Mouse (Mus musculus): ENCODE measurements around the gene Dbndd2. TPM values are rescaled to one million over a fixed set of nuclear protein-coding genes. Genes with fewer than 3 reads are reported as not detected.

Dbndd2 gene
- total and polyA plus RNA-seq, 2 experiments from 2014 or later, result 16.9 to 22.3 TPM

GRCm38 (mm10) chr2:164457942-164458341 lies 28.0 kb upstream of the Dbndd2 start:
- H3K36me3 ChIP-seq (replicated peaks; ENCODE audit: control insufficient read depth, insufficient read depth, low read length), result 0 out of 2 replicates have a peak, but pooled peaks cover 5% of the 10 kb centered on the region
- ATAC-seq (ENCODE audit: insufficient read depth, low read depth), result no peak
- no peak overlapping the region for H3K9ac ChIP-seq (replicated peaks; ENCODE audit: low read depth, low read length)
- TF ChIP-seq CTCF (IDR thresholded peaks at IDR 0.05; ENCODE audit: low read depth), result no peak
- no peak for TF ChIP-seq EP300 (IDR thresholded peaks at IDR 0.05; ENCODE audit: low read depth)
- H3K9me3 ChIP-seq (replicated peaks; ENCODE audit: control insufficient read depth, low read length), result no peaks in the 10 kb centered on the region
- H3K27ac ChIP-seq (ENCODE audit: low read depth), result no peak overlapping the region
- H3K4me3 ChIP-seq (ENCODE audit: low read depth, low read length), result no peak overlapping the region
- H3K27me3 ChIP-seq (ENCODE audit: control insufficient read depth, insufficient read depth, low read length), result no peaks in the 10 kb centered on the region
- 43% methylated on average over 7 of the region's 7 CpGs for WGBS
- H3K4me1 ChIP-seq (ENCODE audit: control insufficient read depth, insufficient read depth), result peaks cover 40% of the 10 kb centered on the region
- no peak for DNase-seq (ENCODE audit: low spot score)
- no peak overlapping the region for H3K4me2 ChIP-seq (ENCODE audit: low read depth, low read length)

GRCm38 (mm10) chr2:164458535-164458934 lies 27.4 kb upstream of the Dbndd2 start:
- Histone ChIP-seq H3K9ac (replicated peaks; ENCODE audit: low read depth, low read length) (no peak overlapping the region), H3K27ac (ENCODE audit: low read depth) (no peak overlapping the region), H3K9me3 (replicated peaks; ENCODE audit: control insufficient read depth, low read length) (no peaks in the 10 kb centered on the region), H3K4me1 (ENCODE audit: control insufficient read depth, insufficient read depth) (peaks cover 40% of the 10 kb centered on the region), H3K4me2 (ENCODE audit: low read depth, low read length) (no peak overlapping the region), H3K36me3 (replicated peaks; ENCODE audit: control insufficient read depth, insufficient read depth, low read length) (peaks cover 7% of the 10 kb centered on the region; the same call in 1 of the 2 replicates), H3K4me3 (ENCODE audit: low read depth, low read length) (no peak overlapping the region), H3K27me3 (ENCODE audit: control insufficient read depth, insufficient read depth, low read length) (no peaks in the 10 kb centered on the region)
- WGBS, result 79% methylated on average over 8 of the region's 8 CpGs
- DNase-seq (ENCODE audit: low spot score) (no peak), ATAC-seq (ENCODE audit: insufficient read depth, low read depth) (no peak)
- TF ChIP-seq EP300 (IDR thresholded peaks at IDR 0.05; ENCODE audit: low read depth) (no peak), CTCF (IDR thresholded peaks at IDR 0.05; ENCODE audit: low read depth) (no peak)

GRCm38 (mm10) chr2:164460745-164461551 lies 25.0 kb upstream of the Dbndd2 start, which contains the start of gene Gm20458:
TSS of gene Gm20458 (plus strand) at chr2:164460967.
- H3K27ac ChIP-seq (ENCODE audit: low read depth), result peak within 1 kb of the TSS; percentile 51
- TF ChIP-seq CTCF (IDR thresholded peaks at IDR 0.05; ENCODE audit: low read depth), result peak; percentile 87
- peak; percentile 72; the same call in 1 of the 2 replicates for TF ChIP-seq EP300 (IDR thresholded peaks at IDR 0.05; ENCODE audit: low read depth)
- no peaks in the 10 kb centered on the region for H3K9me3 ChIP-seq (replicated peaks; ENCODE audit: control insufficient read depth, low read length)
- WGBS, result under 1% methylated on average over 68 of the region's 79 CpGs
- peak; percentile 98 for DNase-seq (ENCODE audit: low spot score)
- peaks cover 20% of the 10 kb centered on the region for H3K4me1 ChIP-seq (ENCODE audit: control insufficient read depth, insufficient read depth)
- peak; percentile 99 for ATAC-seq (ENCODE audit: insufficient read depth, low read depth)
- H3K27me3 ChIP-seq (ENCODE audit: control insufficient read depth, insufficient read depth, low read length), result no peaks in the 10 kb centered on the region
- peak within 1 kb of the TSS; percentile 66 for H3K4me3 ChIP-seq (ENCODE audit: low read depth, low read length)
- peak within 1 kb of the TSS; percentile 82 for H3K4me2 ChIP-seq (ENCODE audit: low read depth, low read length)
- H3K9ac ChIP-seq (replicated peaks; ENCODE audit: low read depth, low read length), result peak within 1 kb of the TSS; percentile 80
- peaks cover 26% of the 10 kb centered on the region for H3K36me3 ChIP-seq (replicated peaks; ENCODE audit: control insufficient read depth, insufficient read depth, low read length)

- peaks cover 39% of the 10 kb centered on the region for H3K36me3 ChIP-seq (replicated peaks; ENCODE audit: control insufficient read depth, insufficient read depth, low read length)
- ATAC-seq (ENCODE audit: insufficient read depth, low read depth) (no peak), DNase-seq (ENCODE audit: low spot score) (no peak)
- H3K27ac ChIP-seq (ENCODE audit: low read depth), result no peak overlapping the region
- H3K4me2 ChIP-seq (ENCODE audit: low read depth, low read length), result no peak overlapping the region
- peaks cover 9% of the 10 kb centered on the region; the same call in 1 of the 2 replicates for H3K4me1 ChIP-seq (ENCODE audit: control insufficient read depth, insufficient read depth)
- TF ChIP-seq CTCF (IDR thresholded peaks at IDR 0.05; ENCODE audit: low read depth) (no peak), EP300 (IDR thresholded peaks at IDR 0.05; ENCODE audit: low read depth) (no peak)
- no peaks in the 10 kb centered on the region for H3K9me3 ChIP-seq (replicated peaks; ENCODE audit: control insufficient read depth, low read length)
- no peaks in the 10 kb centered on the region for H3K27me3 ChIP-seq (ENCODE audit: control insufficient read depth, insufficient read depth, low read length)
- no peak overlapping the region for H3K9ac ChIP-seq (replicated peaks; ENCODE audit: low read depth, low read length)
- H3K4me3 ChIP-seq (ENCODE audit: low read depth, low read length), result no peak overlapping the region
These were observed 20.7 kb upstream of the Dbndd2 start for GRCm38 (mm10) chr2:164465161-164465560.

GRCm38 (mm10) chr2:164466787-164467186 lies 19.1 kb upstream of the Dbndd2 start:
- Histone ChIP-seq H3K4me3 (ENCODE audit: low read depth, low read length) (no peak overlapping the region), H3K36me3 (replicated peaks; ENCODE audit: control insufficient read depth, insufficient read depth, low read length) (peaks cover 39% of the 10 kb centered on the region), H3K4me2 (ENCODE audit: low read depth, low read length) (no peak overlapping the region), H3K27ac (ENCODE audit: low read depth) (no peak overlapping the region), H3K4me1 (ENCODE audit: control insufficient read depth, insufficient read depth) (0 out of 2 replicates have a peak, but pooled peaks cover 4% of the 10 kb centered on the region), H3K27me3 (ENCODE audit: control insufficient read depth, insufficient read depth, low read length) (no peaks in the 10 kb centered on the region), H3K9me3 (replicated peaks; ENCODE audit: control insufficient read depth, low read length) (no peaks in the 10 kb centered on the region), H3K9ac (replicated peaks; ENCODE audit: low read depth, low read length) (no peak overlapping the region)
- WGBS, result 61% methylated on average over 5 of the region's 5 CpGs
- ATAC-seq (ENCODE audit: insufficient read depth, low read depth), result no peak
- no peak for DNase-seq (ENCODE audit: low spot score)
- TF ChIP-seq CTCF (IDR thresholded peaks at IDR 0.05; ENCODE audit: low read depth), result no peak
- TF ChIP-seq EP300 (IDR thresholded peaks at IDR 0.05; ENCODE audit: low read depth), result no peak
